Mouse (Mus musculus) liver, embryonic 12.5 days (tissue): Measurements from ENCODE around the gene Vpreb3. TPM values are rescaled to one million over a fixed set of nuclear protein-coding genes. Genes with fewer than 3 reads are reported as not detected.
A peak's percentile ranks its signal among the peaks of the same experiment; 100 is the strongest.

Source experiments
- ATAC-seq: fragments of 200-750 bp; cut with Nextera tagmentation; 2 replicates; pipeline ENCODE4 v1.8.0; 2017; ENCODE audit warnings: moderate number of reproducible peaks, mild to moderate bottlenecking, moderate library complexity
- H3K27ac ChIP-seq: fragments of 300-500 bp; sonication (generic); 2 replicates; pipeline ENCODE4 v1.5.1; 2016; ENCODE audit warnings: mild to moderate bottlenecking
- H3K27me3 ChIP-seq: fragments of 300-500 bp; sonication (generic); replicated peaks from 2 replicates; pipeline ENCODE4 v1.6.1; 2016; ENCODE audit warnings: mild to moderate bottlenecking, moderate library complexity
- H3K36me3 ChIP-seq: fragments of 300-500 bp; sonication (generic); 2 replicates; pipeline ENCODE4 v1.6.1; 2016; ENCODE audit warnings: mild to moderate bottlenecking, moderate library complexity
- H3K4me1 ChIP-seq: fragments of 300-500 bp; sonication (generic); 2 replicates; pipeline ENCODE4 v1.6.1; 2016
- H3K4me2 ChIP-seq: fragments of 300-500 bp; sonication (generic); 2 replicates; pipeline ENCODE4 v1.6.1; 2016; ENCODE audit warnings: mild to moderate bottlenecking, moderate library complexity
- H3K4me3 ChIP-seq: fragments of 300-500 bp; sonication (generic); 2 replicates; pipeline ENCODE4 v1.5.1; 2016; ENCODE audit warnings: mild to moderate bottlenecking, moderate library complexity
- H3K9ac ChIP-seq: fragments of 300-500 bp; sonication (generic); 2 replicates; pipeline ENCODE4 v1.6.1; 2016; ENCODE audit warnings: mild to moderate bottlenecking, moderate library complexity
- H3K9me3 ChIP-seq: fragments of 300-500 bp; sonication (generic); replicated peaks from 2 replicates; pipeline ENCODE4 v1.6.1; 2016; ENCODE audit warnings: mild to moderate bottlenecking, moderate library complexity
- WGBS: fragments of 180-500 bp; shearing (Covaris S2); methylation state at CpG from one replicate; pipeline ENCODE4 v1.1.7; 2016; ENCODE audit not compliant: insufficient replicate concordance; 5-methylcytosine and 5-hydroxymethylcytosine counted together
- polyA plus RNA-seq: library from polyadenylated mRNA; unstranded; fragments of >200 nt; fragmentation: Nextera tagmentation; extraction: Ambion mirVana; gene quantifications from 2 replicates; pipeline ENCODE4 v1.2.1, GENCODE M21; 2016

Gene Vpreb3
- 0.27 and 0.98 TPM in 2 replicates for polyA plus RNA-seq

GRCm38 (mm10) chr10:75942736-75943477, at the start of gene Vpreb3:
Gene Vpreb3 (plus strand): TSS chr10:75943057.
- Histone ChIP-seq H3K9me3 (no peaks in the 10 kb centered on the region), H3K27ac (no peak within 1 kb of the TSS), H3K4me2 (no peak within 1 kb of the TSS), H3K4me3 (no peak within 1 kb of the TSS), H3K36me3 (peaks cover 2% of the 10 kb centered on the region; the same call in 1 of the 2 replicates), H3K9ac (no peak within 1 kb of the TSS), H3K27me3 (peaks cover 15% of the 10 kb centered on the region), H3K4me1 (peaks cover 29% of the 10 kb centered on the region)
- no peak for ATAC-seq
- 64% methylated on average over 15 of the region's 15 CpGs for WGBS

DNA sequence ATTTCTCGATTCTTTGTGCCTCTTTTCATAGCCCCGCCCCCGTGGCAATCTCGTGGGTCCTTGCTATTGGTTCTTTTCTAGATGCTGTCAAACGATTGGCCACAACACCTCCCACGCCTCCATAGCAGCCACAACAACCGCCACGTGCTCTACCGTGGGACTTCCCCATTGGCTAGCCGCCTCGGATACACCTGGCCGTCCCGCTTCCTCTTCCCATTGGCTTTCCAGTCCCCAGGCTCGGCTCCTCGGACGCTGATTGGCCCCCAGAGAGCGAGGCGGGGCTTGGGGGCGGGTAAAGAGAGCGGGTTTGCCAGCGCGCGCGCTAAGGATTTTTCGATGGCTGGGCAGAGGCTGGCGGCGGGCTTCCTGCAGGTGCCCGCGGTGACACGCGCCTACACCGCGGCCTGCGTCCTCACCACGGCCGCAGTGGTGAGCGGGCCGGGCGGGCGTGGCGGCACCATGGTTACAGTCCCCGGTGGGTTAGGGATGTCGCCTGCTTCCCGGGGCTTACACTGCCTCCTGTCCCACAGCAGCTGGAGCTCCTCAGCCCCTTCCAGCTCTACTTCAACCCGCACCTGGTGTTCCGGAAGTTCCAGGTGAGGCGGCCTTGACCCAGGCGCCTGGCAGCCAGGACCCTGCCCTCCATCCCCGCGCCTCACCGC, 49.6 kb upstream of the Vpreb3 start, which contains the start of gene Derl3:
Gene Derl3 (plus strand): TSS at position 325 of the 662 bp plus-strand sequence.
- peaks cover 24% of the 10 kb centered on the region for H3K4me1 ChIP-seq
- no peaks in the 10 kb centered on the region for H3K9me3 ChIP-seq
- H3K9ac ChIP-seq = peak within 1 kb of the TSS; percentile 56
- H3K4me2 ChIP-seq = peak within 1 kb of the TSS; percentile 86
- 3% methylated on average over 51 of the region's 51 CpGs for WGBS
- no peak within 1 kb of the TSS for H3K27ac ChIP-seq
- ATAC-seq = peak; percentile 97
- H3K36me3 ChIP-seq = peaks cover 44% of the 10 kb centered on the region
- no peaks in the 10 kb centered on the region; the same call in 1 of the 2 replicates for H3K27me3 ChIP-seq
- H3K4me3 ChIP-seq = peak within 1 kb of the TSS; percentile 46

GRCm38 (mm10) chr10:75894601-75895000, 48.3 kb upstream of the Vpreb3 start:
- H3K9me3 ChIP-seq = no peaks in the 10 kb centered on the region
- no peak for ATAC-seq
- H3K4me3 ChIP-seq = no peak overlapping the region
- H3K27ac ChIP-seq = no peak overlapping the region
- no peak overlapping the region for H3K4me2 ChIP-seq
- no peak overlapping the region for H3K9ac ChIP-seq
- H3K27me3 ChIP-seq = no peaks in the 10 kb centered on the region
- peaks cover 58% of the 10 kb centered on the region for H3K36me3 ChIP-seq
- peaks cover 21% of the 10 kb centered on the region for H3K4me1 ChIP-seq
- 68% methylated on average over 6 of the region's 6 CpGs for WGBS

- 88% methylated on average over 5 of the region's 5 CpGs for WGBS
- H3K9ac ChIP-seq = no peak overlapping the region
These were observed 47.1 kb upstream of the Vpreb3 start for GRCm38 (mm10) chr10:75895730-75896129.

GRCm38 (mm10) chr10:75896208-75896607, 46.6 kb upstream of the Vpreb3 start:
- no peak overlapping the region for H3K27ac ChIP-seq
- peaks cover 72% of the 10 kb centered on the region for H3K36me3 ChIP-seq
- WGBS = 84% methylated on average over 1 of the region's 1 CpGs

More at GRCm38 (mm10) chr10:75895730-75896129, 47.1 kb upstream of the Vpreb3 start:
- Histone ChIP-seq H3K27me3 (no peaks in the 10 kb centered on the region), H3K36me3 (peaks cover 68% of the 10 kb centered on the region), H3K9me3 (no peaks in the 10 kb centered on the region), H3K4me2 (no peak overlapping the region), H3K4me1 (peaks cover 21% of the 10 kb centered on the region), H3K27ac (no peak overlapping the region), H3K4me3 (no peak overlapping the region)
- no peak for ATAC-seq

GRCm38 (mm10) chr10:75897373-75897772, 45.5 kb upstream of the Vpreb3 start:
- Histone ChIP-seq H3K4me1 (peaks cover 19% of the 10 kb centered on the region), H3K4me2 (no peak overlapping the region), H3K27ac (no peak overlapping the region), H3K4me3 (no peak overlapping the region), H3K9me3 (no peaks in the 10 kb centered on the region), H3K36me3 (peaks cover 84% of the 10 kb centered on the region), H3K9ac (no peak overlapping the region), H3K27me3 (no peaks in the 10 kb centered on the region)
- WGBS = 49% methylated on average over 6 of the region's 6 CpGs
- no peak for ATAC-seq

More at GRCm38 (mm10) chr10:75896208-75896607, 46.6 kb upstream of the Vpreb3 start:
- Histone ChIP-seq H3K27me3 (no peaks in the 10 kb centered on the region), H3K9ac (no peak overlapping the region), H3K4me1 (peaks cover 21% of the 10 kb centered on the region), H3K4me2 (no peak overlapping the region), H3K4me3 (no peak overlapping the region), H3K9me3 (no peaks in the 10 kb centered on the region)
- no peak for ATAC-seq

GRCm38 (mm10) chr10:75898039-75898564, 44.8 kb upstream of the Vpreb3 start:
- no peaks in the 10 kb centered on the region for H3K27me3 ChIP-seq
- ATAC-seq = no peak

GRCm38 (mm10) chr10:75898846-75899245, 44.0 kb upstream of the Vpreb3 start:
- Histone ChIP-seq H3K4me2 (no peak overlapping the region), H3K9me3 (no peaks in the 10 kb centered on the region), H3K27ac (no peak overlapping the region), H3K4me1 (peaks cover 5% of the 10 kb centered on the region), H3K4me3 (no peak overlapping the region), H3K9ac (no peak overlapping the region), H3K36me3 (peaks cover 98% of the 10 kb centered on the region), H3K27me3 (no peaks in the 10 kb centered on the region)
- ATAC-seq = no peak
- 72% methylated on average over 3 of the region's 3 CpGs for WGBS

More at GRCm38 (mm10) chr10:75898039-75898564, 44.8 kb upstream of the Vpreb3 start:
- Histone ChIP-seq H3K4me1 (peaks cover 12% of the 10 kb centered on the region), H3K9me3 (no peaks in the 10 kb centered on the region), H3K4me3 (no peak overlapping the region), H3K36me3 (peaks cover 91% of the 10 kb centered on the region), H3K9ac (no peak overlapping the region), H3K27ac (no peak overlapping the region), H3K4me2 (no peak overlapping the region)
- 77% methylated on average over 6 of the region's 6 CpGs for WGBS

DNA sequence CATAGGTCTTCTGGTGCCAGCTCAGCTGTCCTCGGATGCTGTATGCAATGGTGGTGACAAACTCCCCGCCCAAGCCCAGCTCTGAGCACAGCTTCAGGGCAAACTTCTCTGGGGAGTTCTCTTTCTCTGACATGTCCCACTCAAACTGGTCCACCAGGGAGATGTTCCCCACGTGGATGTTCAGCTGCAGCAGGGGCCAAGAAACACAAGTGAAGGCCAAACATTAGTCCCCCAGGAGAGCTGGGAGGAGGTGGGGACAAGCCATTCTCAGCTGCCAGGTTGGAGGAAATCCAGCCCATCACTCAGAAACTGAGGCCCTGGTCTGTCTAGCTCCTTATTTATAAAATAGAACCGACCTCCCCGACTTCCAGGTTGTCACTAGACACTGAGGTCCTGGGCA, 38.5 kb upstream of the Vpreb3 start:
- Histone ChIP-seq H3K36me3 (peaks cover 96% of the 10 kb centered on the region), H3K27ac (no peak overlapping the region)

DNA sequence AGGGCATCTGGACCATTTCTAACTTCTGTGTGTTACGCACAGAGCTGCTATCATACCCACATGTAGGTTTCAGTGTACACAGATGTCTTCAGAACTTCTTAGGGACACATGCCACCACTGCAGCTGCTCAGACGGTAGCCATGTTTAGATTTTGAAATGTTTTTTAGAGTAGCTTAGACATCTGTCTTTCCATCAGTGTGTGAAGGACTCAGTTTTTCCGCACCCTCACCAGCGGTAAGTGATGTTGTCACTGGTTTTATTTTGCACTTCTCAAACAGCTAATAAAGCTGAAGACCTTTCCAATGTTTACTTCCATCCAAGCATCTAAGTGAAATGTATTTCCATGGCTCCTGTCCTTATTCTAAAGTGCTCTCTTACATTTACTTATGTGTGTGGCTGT, 36.0 kb upstream of the Vpreb3 start:
- Histone ChIP-seq H3K4me2 (no peak overlapping the region), H3K27ac (no peak overlapping the region), H3K27me3 (no peaks in the 10 kb centered on the region), H3K9me3 (no peaks in the 10 kb centered on the region), H3K4me3 (no peak overlapping the region), H3K4me1 (no peaks in the 10 kb centered on the region), H3K36me3 (peaks cover 98% of the 10 kb centered on the region), H3K9ac (no peak overlapping the region)
- no peak for ATAC-seq
- 88% methylated on average over 4 of the region's 4 CpGs for WGBS

More for the DNA sequence above, 38.5 kb upstream of the Vpreb3 start:
- Histone ChIP-seq H3K27me3 (no peaks in the 10 kb centered on the region), H3K4me3 (no peak overlapping the region), H3K4me1 (no peaks in the 10 kb centered on the region), H3K9me3 (no peaks in the 10 kb centered on the region), H3K4me2 (no peak overlapping the region), H3K9ac (no peak overlapping the region)
- ATAC-seq = no peak
- WGBS = 78% methylated on average over 5 of the region's 5 CpGs

GRCm38 (mm10) chr10:75910698-75911097, 32.2 kb upstream of the Vpreb3 start:
- ATAC-seq = no peak
- Histone ChIP-seq H3K9ac (no peak overlapping the region), H3K4me3 (no peak overlapping the region), H3K27me3 (no peaks in the 10 kb centered on the region), H3K4me1 (peaks cover 12% of the 10 kb centered on the region), H3K27ac (no peak overlapping the region), H3K9me3 (no peaks in the 10 kb centered on the region), H3K4me2 (no peak overlapping the region), H3K36me3 (peaks cover 90% of the 10 kb centered on the region)
- WGBS = 74% methylated on average over 2 of the region's 2 CpGs

- WGBS = 50% methylated on average over 6 of the region's 6 CpGs
- peaks cover 13% of the 10 kb centered on the region for H3K4me1 ChIP-seq
- H3K27me3 ChIP-seq = no peaks in the 10 kb centered on the region
- H3K27ac ChIP-seq = no peak overlapping the region
- no peak overlapping the region for H3K4me2 ChIP-seq
- no peak overlapping the region for H3K4me3 ChIP-seq
- no peak for ATAC-seq
- H3K9ac ChIP-seq = no peak overlapping the region
- H3K9me3 ChIP-seq = no peaks in the 10 kb centered on the region
- H3K36me3 ChIP-seq = peaks cover 90% of the 10 kb centered on the region
These were observed 29.8 kb upstream of the Vpreb3 start for GRCm38 (mm10) chr10:75913013-75913589.
